Mouse (Mus musculus) CH12.LX (cell line): ENCODE data around the gene Ankrd10.

Source experiments
- CTCF ChIP-seq, 2 experiments: IDR thresholded peaks in 1 of 2; conservative IDR thresholded peaks in 1 of 2; 2 replicates each; pipeline ENCODE4 v1.5.1; 2011 to 2012; ENCODE audit warnings: low read depth in 2 of 2, low read length in 2 of 2, improper control_type of control experiment in 1 of 2, inconsistent platforms in 1 of 2, mild to moderate bottlenecking in 1 of 2, moderate library complexity in 1 of 2
- NRF1 ChIP-seq: IDR thresholded peaks from 2 replicates; pipeline ENCODE4 v1.6.1; 2014; ENCODE audit warnings: low read depth, mild to moderate bottlenecking, inconsistent platforms, low read length, improper control_type of control experiment, moderate library complexity
- POLR2A ChIP-seq: IDR thresholded peaks from 2 replicates; pipeline ENCODE4 v1.6.1; 2011; ENCODE audit warnings: low read depth, mild to moderate bottlenecking, improper control_type of control experiment, low read length

- TF ChIP-seq CTCF (conservative IDR thresholded peaks at IDR 0.05 in 1 of 2, IDR thresholded peaks at IDR 0.05 in 1 of 2; ENCODE audit: low read depth in 2 of 2, low read length in 2 of 2) (no peak), NRF1 (no peak), POLR2A (no peak)
These were observed 7.6 kb upstream of the Ankrd10 start for GRCm38 (mm10) chr8:11643123-11643522.
